Mouse (Mus musculus): ENCODE data around the gene Slc4a3. TPM values are rescaled to one million over a fixed set of nuclear protein-coding genes. Genes with fewer than 3 reads are reported as not detected.

Gene Slc4a3
- polyA plus RNA-seq (2014; fragmentation: Nextera tagmentation; extraction: Ambion mirVana): 13.3 and 14.2 TPM in 2 replicates

- WGBS (ENCODE audit: insufficient replicate concordance): under 1% methylated on average over 58 of the region's 64 CpGs
- Histone ChIP-seq H3K9ac (ENCODE audit: low read depth, low read length) (peak within 1 kb of the TSS; percentile 93), H3K27ac (ENCODE audit: low read depth, low read length) (peak within 1 kb of the TSS; percentile 46), H3K27me3 (ENCODE audit: control insufficient read depth, insufficient read depth, low read length) (no peaks in the 10 kb centered on the region), H3K4me3 (ENCODE audit: low read depth, low read length) (peak within 1 kb of the TSS; percentile 79), H3K4me2 (peak within 1 kb of the TSS; percentile 78), H3K36me3 (ENCODE audit: control insufficient read depth, insufficient read depth, low read length) (no peaks in the 10 kb centered on the region), H3K4me1 (ENCODE audit: control insufficient read depth, insufficient read depth, low read length) (peaks cover 15% of the 10 kb centered on the region), H3K9me3 (replicated peaks; ENCODE audit: control insufficient read depth, low read length) (no peaks in the 10 kb centered on the region)
- ATAC-seq (replicated peaks; ENCODE audit: insufficient number of reproducible peaks, low FRiP score, low TSS enrichment): peak; percentile 65
Observed at GRCm38 (mm10) chr1:75545965-75546956, at the start of gene Slc4a3. Gene Slc4a3 (plus strand): TSS chr1:75546266.

- H3K9ac ChIP-seq (ENCODE audit: low read depth, low read length): no peak overlapping the region
Observed at GRCm38 (mm10) chr1:75498897-75499296, 47.2 kb upstream of the Slc4a3 start.

GRCm38 (mm10) chr1:75499441-75499840 is 46.6 kb upstream of the Slc4a3 start:
- Histone ChIP-seq H3K36me3 (ENCODE audit: control insufficient read depth, insufficient read depth, low read length) (peaks cover 48% of the 10 kb centered on the region), H3K4me3 (ENCODE audit: low read depth, low read length) (no peak overlapping the region), H3K9ac (ENCODE audit: low read depth, low read length) (no peak overlapping the region), H3K9me3 (replicated peaks; ENCODE audit: control insufficient read depth, low read length) (no peaks in the 10 kb centered on the region), H3K27ac (ENCODE audit: low read depth, low read length) (no peak overlapping the region), H3K4me1 (ENCODE audit: control insufficient read depth, insufficient read depth, low read length) (peaks cover 14% of the 10 kb centered on the region), H3K27me3 (ENCODE audit: control insufficient read depth, insufficient read depth, low read length) (no peaks in the 10 kb centered on the region), H3K4me2 (no peak overlapping the region)
- no peak for ATAC-seq (replicated peaks; ENCODE audit: insufficient number of reproducible peaks, low FRiP score, low TSS enrichment)
- 73% methylated on average over 7 of the region's 7 CpGs for WGBS (ENCODE audit: insufficient replicate concordance)

More at GRCm38 (mm10) chr1:75498897-75499296, 47.2 kb upstream of the Slc4a3 start:
- H3K27me3 ChIP-seq (ENCODE audit: control insufficient read depth, insufficient read depth, low read length): no peaks in the 10 kb centered on the region
- H3K9me3 ChIP-seq (replicated peaks; ENCODE audit: control insufficient read depth, low read length): no peaks in the 10 kb centered on the region
- no peak overlapping the region for H3K4me2 ChIP-seq
- ATAC-seq (replicated peaks; ENCODE audit: insufficient number of reproducible peaks, low FRiP score, low TSS enrichment): no peak
- H3K36me3 ChIP-seq (ENCODE audit: control insufficient read depth, insufficient read depth, low read length): peaks cover 48% of the 10 kb centered on the region
- no peak overlapping the region for H3K4me3 ChIP-seq (ENCODE audit: low read depth, low read length)
- H3K4me1 ChIP-seq (ENCODE audit: control insufficient read depth, insufficient read depth, low read length): peaks cover 8% of the 10 kb centered on the region
- no peak overlapping the region for H3K27ac ChIP-seq (ENCODE audit: low read depth, low read length)
- 80% methylated on average over 4 of the region's 4 CpGs for WGBS (ENCODE audit: insufficient replicate concordance)

DNA sequence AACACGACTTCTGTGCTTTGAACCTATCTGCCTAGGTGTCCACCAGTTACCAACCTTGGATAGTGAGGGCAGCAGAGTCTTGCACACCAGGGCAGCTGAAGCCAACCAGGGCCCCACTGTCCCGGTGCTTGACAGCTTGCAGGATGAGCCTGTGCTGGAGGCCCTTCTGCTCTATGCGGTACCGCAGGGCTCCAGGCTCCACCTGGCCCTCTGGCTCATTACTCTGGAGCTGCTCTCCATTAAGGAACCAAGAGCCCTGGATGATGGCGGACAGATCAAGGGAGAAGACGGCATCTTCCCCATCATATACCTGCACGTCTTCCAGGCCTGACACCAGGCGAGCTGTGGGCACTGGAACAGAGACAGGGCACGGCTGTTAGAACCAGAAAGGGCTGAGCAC is 44.2 kb upstream of the Slc4a3 start:
- Histone ChIP-seq H3K27me3 (ENCODE audit: control insufficient read depth, insufficient read depth, low read length) (no peaks in the 10 kb centered on the region), H3K9ac (ENCODE audit: low read depth, low read length) (no peak overlapping the region), H3K4me1 (ENCODE audit: control insufficient read depth, insufficient read depth, low read length) (peaks cover 22% of the 10 kb centered on the region), H3K27ac (ENCODE audit: low read depth, low read length) (no peak overlapping the region), H3K4me3 (ENCODE audit: low read depth, low read length) (no peak overlapping the region), H3K36me3 (ENCODE audit: control insufficient read depth, insufficient read depth, low read length) (peaks cover 44% of the 10 kb centered on the region), H3K4me2 (no peak overlapping the region), H3K9me3 (replicated peaks; ENCODE audit: control insufficient read depth, low read length) (no peaks in the 10 kb centered on the region)
- 85% methylated on average over 9 of the region's 9 CpGs for WGBS (ENCODE audit: insufficient replicate concordance)
- ATAC-seq (replicated peaks; ENCODE audit: insufficient number of reproducible peaks, low FRiP score, low TSS enrichment): no peak

DNA sequence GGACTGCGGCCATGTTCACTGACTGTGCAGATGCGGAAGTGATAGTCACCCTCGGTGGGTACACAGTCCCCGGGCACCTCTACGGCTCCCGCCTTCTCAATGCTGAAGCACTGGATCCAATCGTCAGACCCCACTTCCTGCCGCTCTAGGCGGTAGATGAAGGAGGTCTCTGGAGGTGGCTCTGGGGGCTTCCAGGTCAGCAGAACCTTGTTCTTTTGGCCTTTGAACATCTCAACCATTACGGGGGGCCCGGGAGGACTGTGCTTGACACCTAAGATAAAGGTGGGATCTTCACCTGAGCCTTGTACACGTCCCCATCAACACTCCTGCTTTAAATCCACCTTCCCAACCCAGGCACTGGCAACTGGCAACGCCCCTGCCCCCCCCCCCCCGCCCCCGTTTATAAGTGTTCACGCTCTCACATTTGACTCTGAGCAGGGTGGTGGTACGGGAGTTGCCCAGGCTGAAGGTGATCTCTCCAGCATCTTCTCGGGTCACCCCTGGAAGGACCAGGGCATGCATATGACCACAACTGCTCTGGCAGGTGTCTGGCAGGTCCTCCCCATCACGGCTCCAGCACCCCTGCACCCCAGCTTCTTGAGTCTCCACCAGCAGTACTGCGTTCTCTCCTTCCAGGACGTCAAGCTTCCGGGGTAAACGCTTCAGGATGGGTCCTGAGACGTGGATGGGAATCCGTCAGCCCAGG is 43.0 kb upstream of the Slc4a3 start:
- WGBS (ENCODE audit: insufficient replicate concordance): 75% methylated on average over 25 of the region's 25 CpGs
- peaks cover 35% of the 10 kb centered on the region for H3K36me3 ChIP-seq (ENCODE audit: control insufficient read depth, insufficient read depth, low read length)

DNA sequence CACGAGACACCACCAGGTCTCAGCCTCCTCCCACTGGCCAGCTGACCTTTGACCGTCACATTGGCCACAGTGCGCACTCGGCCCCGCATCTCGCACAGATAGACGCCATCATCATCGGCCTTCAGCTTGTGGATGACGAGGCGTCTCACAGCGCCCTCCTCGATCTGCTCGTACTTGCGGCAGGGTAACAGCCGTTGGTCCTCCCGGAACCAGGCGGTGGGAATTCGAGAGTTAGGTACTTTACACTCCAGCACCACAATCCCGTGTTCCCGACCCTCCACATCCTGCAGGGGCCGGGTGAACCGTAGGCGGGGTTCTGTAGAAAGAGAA is 42.5 kb upstream of the Slc4a3 start:
- H3K4me1 ChIP-seq (ENCODE audit: control insufficient read depth, insufficient read depth, low read length): peaks cover 33% of the 10 kb centered on the region
- peaks cover 31% of the 10 kb centered on the region for H3K36me3 ChIP-seq (ENCODE audit: control insufficient read depth, insufficient read depth, low read length)
- H3K27ac ChIP-seq (ENCODE audit: low read depth, low read length): no peak overlapping the region
- peak overlapping the region; percentile 54; the same call in 1 of the 2 replicates for H3K9ac ChIP-seq (ENCODE audit: low read depth, low read length)
- peak overlapping the region; percentile 78 for H3K4me3 ChIP-seq (ENCODE audit: low read depth, low read length)
- no peak for ATAC-seq (replicated peaks; ENCODE audit: insufficient number of reproducible peaks, low FRiP score, low TSS enrichment)
- H3K4me2 ChIP-seq: peak overlapping the region; percentile 65
- WGBS (ENCODE audit: insufficient replicate concordance): 52% methylated on average over 23 of the region's 23 CpGs
- H3K27me3 ChIP-seq (ENCODE audit: control insufficient read depth, insufficient read depth, low read length): no peaks in the 10 kb centered on the region
- H3K9me3 ChIP-seq (replicated peaks; ENCODE audit: control insufficient read depth, low read length): no peaks in the 10 kb centered on the region

More for the DNA sequence above, 43.0 kb upstream of the Slc4a3 start:
- Histone ChIP-seq H3K4me1 (ENCODE audit: control insufficient read depth, insufficient read depth, low read length) (peaks cover 33% of the 10 kb centered on the region), H3K4me2 (peak overlapping the region; percentile 65), H3K9me3 (replicated peaks; ENCODE audit: control insufficient read depth, low read length) (no peaks in the 10 kb centered on the region), H3K27ac (ENCODE audit: low read depth, low read length) (no peak overlapping the region), H3K4me3 (ENCODE audit: low read depth, low read length) (peak overlapping the region; percentile 78), H3K27me3 (ENCODE audit: control insufficient read depth, insufficient read depth, low read length) (no peaks in the 10 kb centered on the region), H3K9ac (ENCODE audit: low read depth, low read length) (peak overlapping the region; percentile 54; the same call in 1 of the 2 replicates)
- no peak for ATAC-seq (replicated peaks; ENCODE audit: insufficient number of reproducible peaks, low FRiP score, low TSS enrichment)

DNA sequence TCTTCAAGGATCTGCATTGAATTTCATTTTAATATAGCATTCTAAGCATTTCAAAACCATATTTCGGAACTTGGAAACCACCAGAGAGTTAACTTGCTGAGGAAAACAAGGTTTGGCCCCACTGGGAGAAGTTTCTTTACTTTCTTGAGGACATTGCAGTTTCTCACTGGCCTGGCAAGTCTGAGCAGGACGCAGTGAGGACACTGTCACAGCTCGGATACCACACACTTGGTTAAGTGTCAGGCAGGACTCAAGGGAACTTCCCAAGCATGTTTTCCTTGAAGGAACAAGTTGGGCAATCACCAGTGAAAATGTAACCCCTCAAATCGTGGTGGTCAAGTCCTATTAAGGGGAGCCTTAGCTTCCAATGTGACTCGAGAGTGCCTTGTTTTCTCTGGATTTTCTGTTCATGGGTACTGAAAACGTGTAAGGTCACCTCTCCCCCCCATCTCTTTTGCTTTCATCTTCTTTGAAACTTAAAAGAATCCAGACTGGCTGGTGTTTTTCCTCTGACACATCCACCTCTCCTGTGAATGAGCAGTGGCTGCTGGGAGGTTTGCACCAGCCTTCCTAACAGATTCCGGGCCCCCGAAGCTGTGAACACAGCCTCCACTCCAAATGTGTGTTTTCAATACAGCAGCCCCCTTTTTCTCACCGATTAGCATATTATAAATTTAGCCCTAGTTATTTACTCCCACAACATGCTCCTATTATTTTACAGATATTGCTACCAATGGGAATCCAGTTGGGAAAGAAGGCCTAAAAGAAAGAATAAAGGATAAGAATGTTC is 41.6 kb upstream of the Slc4a3 start:
- H3K4me1 ChIP-seq (ENCODE audit: control insufficient read depth, insufficient read depth, low read length): peaks cover 36% of the 10 kb centered on the region
- H3K9ac ChIP-seq (ENCODE audit: low read depth, low read length): peak overlapping the region; percentile 97
- H3K4me2 ChIP-seq: peak overlapping the region; percentile 65
- H3K27me3 ChIP-seq (ENCODE audit: control insufficient read depth, insufficient read depth, low read length): no peaks in the 10 kb centered on the region
- H3K9me3 ChIP-seq (replicated peaks; ENCODE audit: control insufficient read depth, low read length): no peaks in the 10 kb centered on the region
- peaks cover 24% of the 10 kb centered on the region for H3K36me3 ChIP-seq (ENCODE audit: control insufficient read depth, insufficient read depth, low read length)
- no peak overlapping the region for H3K27ac ChIP-seq (ENCODE audit: low read depth, low read length)
- peak overlapping the region; percentile 78 for H3K4me3 ChIP-seq (ENCODE audit: low read depth, low read length)
- WGBS (ENCODE audit: insufficient replicate concordance): 46% methylated on average over 9 of the region's 9 CpGs
- no peak for ATAC-seq (replicated peaks; ENCODE audit: insufficient number of reproducible peaks, low FRiP score, low TSS enrichment)

Data from heart, embryonic 11.5 days (tissue).